Mouse (Mus musculus) forebrain, embryonic 14.5 days (tissue): ENCODE data around the gene Scn1b. TPM values are rescaled to one million over a fixed set of nuclear protein-coding genes. Genes with fewer than 3 reads are reported as not detected.

Experiments
- ATAC-seq: fragments of 200-750 bp; cut with Nextera tagmentation; 2 replicates; pipeline ENCODE4 v1.8.0; 2017; ENCODE audit warnings: mild to moderate bottlenecking, moderate library complexity
- DNase-seq: peaks from one replicate; pipeline ENCODE4 v3.0.0-alpha.2; 2015; ENCODE audit warnings: low spot score
- H3K27ac ChIP-seq: fragments of 300-500 bp; sonication (generic); 2 replicates; pipeline ENCODE4 v1.5.1; 2014; ENCODE audit warnings: low read depth, mild to moderate bottlenecking, control low read depth, low read length, moderate library complexity
- H3K27me3 ChIP-seq: fragments of 300-500 bp; sonication (generic); replicated peaks from 2 replicates; pipeline ENCODE4 v1.6.1; 2014; ENCODE audit warnings: low read length, control low read depth, mixed read lengths; ENCODE audit not compliant: control insufficient read depth, insufficient read depth
- H3K36me3 ChIP-seq: fragments of 300-500 bp; sonication (generic); 2 replicates; pipeline ENCODE4 v1.6.1; 2014; ENCODE audit warnings: low read length, control low read depth; ENCODE audit not compliant: control insufficient read depth, insufficient read depth
- H3K4me1 ChIP-seq: fragments of 300-500 bp; sonication (generic); 2 replicates; pipeline ENCODE4 v1.6.1; 2014; ENCODE audit warnings: antibody characterized with exemption, low read length, control low read depth; ENCODE audit not compliant: control insufficient read depth, insufficient read depth
- H3K4me2 ChIP-seq: fragments of 300-500 bp; sonication (generic); 2 replicates; pipeline ENCODE4 v1.6.1; 2014; ENCODE audit warnings: mild to moderate bottlenecking, control low read depth, low read length
- H3K4me3 ChIP-seq: fragments of 300-500 bp; sonication (generic); 2 replicates; pipeline ENCODE4 v1.5.1; 2014; ENCODE audit warnings: low read depth, low read length, control low read depth
- H3K9ac ChIP-seq: fragments of 300-500 bp; sonication (generic); 2 replicates; pipeline ENCODE4 v1.6.1; 2014; ENCODE audit warnings: mild to moderate bottlenecking, low read length, control low read depth, moderate library complexity
- H3K9me3 ChIP-seq: fragments of 300-500 bp; sonication (generic); replicated peaks from 2 replicates; pipeline ENCODE4 v1.6.1; 2016; ENCODE audit warnings: low read length, control low read depth, mixed read lengths; ENCODE audit not compliant: control insufficient read depth
- WGBS: fragments of 180-500 bp; shearing (Covaris S2); extraction: QIAGEN DNeasy Blood & Tissue Kit; methylation state at CpG from one replicate; pipeline ENCODE4 v1.1.7; 2014; 5-methylcytosine and 5-hydroxymethylcytosine counted together
- polyA plus RNA-seq: library from polyadenylated mRNA; unstranded; fragments of >200 nt; fragmentation: Nextera tagmentation; extraction: Ambion mirVana; gene quantifications from 2 replicates; pipeline ENCODE4 v1.2.1, GENCODE M21; 2014

The Scn1b gene
- polyA plus RNA-seq, 1 experiment from 2014 or later = 2.8 TPM

- Histone ChIP-seq H3K27me3 (no peaks in the 10 kb centered on the region), H3K36me3 (no peaks in the 10 kb centered on the region), H3K9ac (no peak overlapping the region), H3K4me2 (no peak overlapping the region), H3K4me1 (no peaks in the 10 kb centered on the region), H3K27ac (no peak overlapping the region), H3K9me3 (no peaks in the 10 kb centered on the region), H3K4me3 (no peak overlapping the region)
- no peak for DNase-seq
- no peak for ATAC-seq
- 56% methylated on average over 10 of the region's 10 CpGs for WGBS
Observed at GRCm38 (mm10) chr7:31114646-31115045, 12.2 kb downstream of the Scn1b start.

GRCm38 (mm10) chr7:31113800-31114199, 13.0 kb downstream of the Scn1b start:
- Histone ChIP-seq H3K4me1 (no peaks in the 10 kb centered on the region), H3K9me3 (no peaks in the 10 kb centered on the region), H3K9ac (no peak overlapping the region), H3K4me2 (no peak overlapping the region), H3K4me3 (no peak overlapping the region), H3K36me3 (no peaks in the 10 kb centered on the region), H3K27me3 (no peaks in the 10 kb centered on the region), H3K27ac (no peak overlapping the region)
- 93% methylated on average over 6 of the region's 6 CpGs for WGBS
- DNase-seq = no peak
- ATAC-seq = no peak

GRCm38 (mm10) chr7:31112036-31112435, 14.8 kb downstream of the Scn1b start:
- DNase-seq = no peak
- WGBS = 18% methylated on average over 4 of the region's 4 CpGs
- no peak overlapping the region for H3K27ac ChIP-seq
- no peak overlapping the region for H3K4me2 ChIP-seq
- no peaks in the 10 kb centered on the region for H3K27me3 ChIP-seq
- no peaks in the 10 kb centered on the region for H3K9me3 ChIP-seq
- no peaks in the 10 kb centered on the region for H3K4me1 ChIP-seq
- H3K4me3 ChIP-seq = no peak overlapping the region
- no peaks in the 10 kb centered on the region for H3K36me3 ChIP-seq
- no peak overlapping the region for H3K9ac ChIP-seq
- no peak for ATAC-seq

GRCm38 (mm10) chr7:31110861-31111385, 15.9 kb downstream of the Scn1b start:
- Histone ChIP-seq H3K4me2 (no peak overlapping the region), H3K9me3 (no peaks in the 10 kb centered on the region), H3K36me3 (no peaks in the 10 kb centered on the region), H3K4me3 (no peak overlapping the region), H3K9ac (no peak overlapping the region), H3K4me1 (no peaks in the 10 kb centered on the region), H3K27me3 (no peaks in the 10 kb centered on the region), H3K27ac (no peak overlapping the region)
- WGBS = 86% methylated on average over 15 of the region's 15 CpGs
- ATAC-seq (no peak), DNase-seq (no peak)

GRCm38 (mm10) chr7:31109796-31110195, 17.0 kb downstream of the Scn1b start:
- ATAC-seq (no peak), DNase-seq (no peak)
- 88% methylated on average over 5 of the region's 5 CpGs for WGBS
- Histone ChIP-seq H3K9ac (no peak overlapping the region), H3K4me1 (no peaks in the 10 kb centered on the region), H3K9me3 (no peaks in the 10 kb centered on the region), H3K4me2 (no peak overlapping the region), H3K27me3 (no peaks in the 10 kb centered on the region), H3K4me3 (no peak overlapping the region), H3K27ac (no peak overlapping the region), H3K36me3 (no peaks in the 10 kb centered on the region)

- H3K9me3 ChIP-seq = no peaks in the 10 kb centered on the region
- no peak overlapping the region for H3K27ac ChIP-seq
- ATAC-seq = no peak
- no peak overlapping the region for H3K4me2 ChIP-seq
- H3K36me3 ChIP-seq = no peaks in the 10 kb centered on the region
- H3K27me3 ChIP-seq = no peaks in the 10 kb centered on the region
- 35% methylated on average over 7 of the region's 7 CpGs for WGBS
- H3K9ac ChIP-seq = no peak overlapping the region
- H3K4me1 ChIP-seq = no peaks in the 10 kb centered on the region
- DNase-seq = peak; percentile 34
- H3K4me3 ChIP-seq = no peak overlapping the region
Observed at GRCm38 (mm10) chr7:31109091-31109490, 17.7 kb downstream of the Scn1b start.

GRCm38 (mm10) chr7:31107781-31108180, 19.0 kb downstream of the Scn1b start:
- H3K9me3 ChIP-seq = no peaks in the 10 kb centered on the region
- H3K36me3 ChIP-seq = no peaks in the 10 kb centered on the region
- no peak for DNase-seq
- no peak overlapping the region for H3K4me3 ChIP-seq
- no peak overlapping the region for H3K4me2 ChIP-seq
- H3K4me1 ChIP-seq = no peaks in the 10 kb centered on the region
- H3K9ac ChIP-seq = no peak overlapping the region
- no peak for ATAC-seq
- no peaks in the 10 kb centered on the region for H3K27me3 ChIP-seq
- 89% methylated on average over 11 of the region's 11 CpGs for WGBS
- H3K27ac ChIP-seq = no peak overlapping the region

GRCm38 (mm10) chr7:31106166-31106565, 20.6 kb downstream of the Scn1b start:
- Histone ChIP-seq H3K36me3 (no peaks in the 10 kb centered on the region), H3K4me3 (no peak overlapping the region), H3K27ac (no peak overlapping the region), H3K4me2 (no peak overlapping the region), H3K4me1 (no peaks in the 10 kb centered on the region), H3K9ac (no peak overlapping the region), H3K9me3 (no peaks in the 10 kb centered on the region), H3K27me3 (no peaks in the 10 kb centered on the region)
- DNase-seq (no peak), ATAC-seq (no peak)
- 56% methylated on average over 3 of the region's 3 CpGs for WGBS

GRCm38 (mm10) chr7:31105061-31105768, 21.6 kb downstream of the Scn1b start:
- Histone ChIP-seq H3K9me3 (no peaks in the 10 kb centered on the region), H3K27ac (no peak overlapping the region), H3K4me3 (no peak overlapping the region), H3K9ac (no peak overlapping the region), H3K4me2 (no peak overlapping the region), H3K27me3 (no peaks in the 10 kb centered on the region), H3K36me3 (no peaks in the 10 kb centered on the region), H3K4me1 (no peaks in the 10 kb centered on the region)
- 71% methylated on average over 15 of the region's 15 CpGs for WGBS
- no peak for DNase-seq
- no peak for ATAC-seq
